Mouse (Mus musculus) layer of hippocampus, postnatal 10 days (tissue): ENCODE data around the gene Smc4. TPM values are rescaled to one million over a fixed set of nuclear protein-coding genes. Genes with fewer than 3 reads are reported as not detected.
A peak's percentile ranks its signal among the peaks of the same experiment; 100 is the strongest.

Experiments
- DNase-seq, 2 experiments: peaks; one replicate each; pipeline ENCODE4 v3.0.0; 2021; ENCODE audit warnings: low spot score in 2 of 2
- long read RNA-seq: library from polyadenylated mRNA; stranded (forward); transcript quantifications from one replicate; pipeline ENCODE4 v2.0.0, GENCODE M21; 2023
- total RNA-seq, 2 experiments: library from RNA; stranded (reverse); gene quantifications; 2 replicates each; pipeline ENCODE4 v1.2.3; 2021

Smc4 gene
- total RNA-seq = 10 to 100 TPM; 14.7 to 15.5 TPM
- long read RNA-seq, full-length matches to known transcripts = 5 of 10 reads
- long read RNA-seq, partial matches to known transcripts = 3 of 10 reads
- long read RNA-seq, other reads (novel, unspliced or antisense) = 2 of 10 reads

- DNase-seq = peak; percentile 94 to 95
Observed at GRCm38 (mm10) chr3:69004437-69005337, at the start of gene Smc4, which contains the start of gene Ift80. TSS of gene Smc4 (plus strand) at chr3:69004738. TSS of gene Ift80 (minus strand) at chr3:69004570.

- no peak for DNase-seq
Observed at GRCm38 (mm10) chr3:68956454-68956853, 48.1 kb upstream of the Smc4 start.

- no peak for DNase-seq
Observed at GRCm38 (mm10) chr3:68957413-68957812, 47.1 kb upstream of the Smc4 start.

DNA sequence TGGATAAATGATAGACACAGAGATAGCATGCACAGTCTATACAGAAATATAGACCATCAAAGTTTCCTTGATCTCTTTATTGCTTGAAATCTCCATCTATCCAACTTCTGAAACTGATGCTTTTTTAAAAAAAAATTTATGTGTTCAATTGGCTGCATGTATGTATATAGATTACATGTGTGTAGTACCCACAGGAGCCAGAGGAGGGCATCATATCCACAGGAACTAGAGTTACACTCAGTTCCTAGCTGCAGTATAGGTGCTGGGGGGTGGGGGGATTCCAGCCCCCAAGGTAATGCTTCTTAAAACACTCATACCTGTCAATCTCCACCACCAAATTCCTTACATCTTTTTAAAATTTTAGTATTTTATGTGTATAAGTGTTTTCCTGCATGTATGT, 39.9 kb upstream of the Smc4 start:
- DNase-seq = no peak

- DNase-seq = no peak
Observed at GRCm38 (mm10) chr3:68966527-68967285, 37.8 kb upstream of the Smc4 start.

DNA sequence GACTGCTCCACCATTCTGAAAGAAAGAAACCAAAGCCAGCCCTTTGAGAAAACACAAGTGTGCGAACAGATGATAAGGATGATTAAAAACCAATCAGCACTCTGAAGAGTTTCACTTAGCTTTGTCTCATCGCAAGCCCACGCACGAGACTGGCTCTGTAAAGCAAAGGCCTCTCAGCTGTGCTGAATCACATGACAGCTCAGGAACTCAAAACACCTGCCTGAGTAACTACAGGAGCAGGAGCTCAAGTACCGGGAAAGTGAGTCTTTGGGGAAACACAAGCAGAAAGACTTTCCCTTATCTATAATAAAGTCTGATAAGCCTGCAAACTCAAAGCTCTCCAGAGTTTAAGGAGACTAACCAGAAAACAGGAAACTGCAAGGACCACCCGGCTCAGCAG, 37.1 kb upstream of the Smc4 start:
- DNase-seq = no peak

- DNase-seq = no peak
Observed at GRCm38 (mm10) chr3:68969091-68969590, 35.4 kb upstream of the Smc4 start.

GRCm38 (mm10) chr3:68973574-68973973, 31.0 kb upstream of the Smc4 start:
- no peak for DNase-seq

DNA sequence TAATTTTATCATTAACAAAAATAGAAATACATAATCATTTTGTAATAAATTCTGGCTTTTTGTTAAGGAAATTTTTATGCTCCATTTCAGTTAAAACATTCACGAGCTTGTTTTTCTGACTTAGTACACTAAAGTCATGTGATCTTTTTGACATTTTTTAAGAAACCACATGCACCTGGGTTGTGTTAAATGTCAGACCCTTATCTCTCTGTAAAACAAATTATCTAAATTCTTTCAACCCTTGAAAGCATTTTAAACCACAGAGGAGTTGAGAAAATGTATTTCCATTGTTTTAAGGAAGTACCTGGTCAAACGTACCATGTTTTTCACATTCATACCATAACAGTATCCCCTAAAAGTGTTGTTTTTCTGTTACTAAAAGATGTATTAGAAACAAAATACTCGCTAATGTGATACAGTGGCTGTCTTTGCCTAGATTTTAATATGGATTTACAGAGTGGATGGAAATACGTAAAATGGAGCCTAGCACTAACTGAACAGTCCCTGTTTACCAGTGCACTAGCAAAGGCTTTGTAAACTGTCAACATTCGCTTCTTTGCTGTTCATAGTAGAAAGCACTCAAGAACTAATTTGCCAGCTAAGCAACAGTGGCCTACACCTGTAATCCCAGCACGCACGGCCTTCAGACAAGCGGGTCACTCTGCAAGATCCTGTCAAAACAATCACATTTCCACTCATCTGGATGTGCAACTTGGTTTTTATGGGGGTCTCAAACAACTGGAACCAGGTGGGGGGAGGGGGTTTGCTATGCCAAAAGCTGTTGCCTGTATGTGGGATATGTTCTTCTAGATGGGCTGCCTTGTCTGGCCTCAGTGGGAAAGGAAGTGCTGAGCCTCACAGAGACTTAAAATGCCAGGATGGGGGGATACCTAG, 29.7 kb upstream of the Smc4 start:
- DNase-seq = no peak

GRCm38 (mm10) chr3:68975533-68976490, 28.7 kb upstream of the Smc4 start:
- DNase-seq = no peak

DNA sequence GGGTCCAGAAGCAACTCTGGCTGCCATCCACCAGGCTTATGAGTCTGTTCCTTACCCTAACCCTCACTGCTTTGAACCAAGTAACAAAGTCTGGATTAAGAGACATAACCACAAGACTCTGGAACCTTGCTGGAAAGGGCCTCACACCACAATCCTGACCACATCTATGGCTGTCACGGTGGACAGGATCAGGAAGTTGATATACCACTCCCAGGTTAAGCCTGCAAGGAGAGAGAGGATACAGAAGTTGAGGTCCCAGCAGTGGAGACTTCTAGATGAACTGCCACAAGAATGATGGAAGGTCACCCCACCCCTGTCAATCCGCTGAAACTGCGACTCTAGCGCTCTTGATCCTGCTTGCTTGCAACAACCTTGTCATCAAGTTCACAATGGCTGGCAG, 26.8 kb upstream of the Smc4 start:
- no peak for DNase-seq

- no peak for DNase-seq
Observed at GRCm38 (mm10) chr3:68979187-68979586, 25.4 kb upstream of the Smc4 start.

- no peak for DNase-seq
Observed at GRCm38 (mm10) chr3:68980898-68981297, 23.6 kb upstream of the Smc4 start.

GRCm38 (mm10) chr3:68986550-68986949, 18.0 kb upstream of the Smc4 start:
- DNase-seq = no peak

DNA sequence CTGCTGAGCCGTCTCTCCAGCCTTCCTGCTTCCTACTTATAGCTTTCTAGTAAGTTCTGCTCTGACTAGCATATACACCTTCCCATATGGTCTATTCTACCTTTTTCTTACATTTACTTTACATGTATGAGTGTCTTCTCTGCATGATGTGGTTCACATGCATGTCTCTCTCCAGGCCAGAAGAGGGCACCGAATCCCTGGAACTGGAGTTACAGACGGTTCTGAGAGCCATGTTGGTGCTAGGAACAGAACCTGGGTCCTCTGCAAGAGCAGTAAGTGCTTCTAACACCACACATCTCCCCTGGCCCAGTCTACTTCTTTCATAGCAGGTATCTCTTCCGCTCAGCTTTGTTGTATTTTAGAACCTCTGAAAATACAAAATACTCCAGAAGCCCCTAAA, 1.8 kb upstream of the Smc4 start:
- DNase-seq = no peak

- DNase-seq = no peak
Observed at GRCm38 (mm10) chr3:69004055-69004436, 492 bp upstream of the Smc4 start.

DNA sequence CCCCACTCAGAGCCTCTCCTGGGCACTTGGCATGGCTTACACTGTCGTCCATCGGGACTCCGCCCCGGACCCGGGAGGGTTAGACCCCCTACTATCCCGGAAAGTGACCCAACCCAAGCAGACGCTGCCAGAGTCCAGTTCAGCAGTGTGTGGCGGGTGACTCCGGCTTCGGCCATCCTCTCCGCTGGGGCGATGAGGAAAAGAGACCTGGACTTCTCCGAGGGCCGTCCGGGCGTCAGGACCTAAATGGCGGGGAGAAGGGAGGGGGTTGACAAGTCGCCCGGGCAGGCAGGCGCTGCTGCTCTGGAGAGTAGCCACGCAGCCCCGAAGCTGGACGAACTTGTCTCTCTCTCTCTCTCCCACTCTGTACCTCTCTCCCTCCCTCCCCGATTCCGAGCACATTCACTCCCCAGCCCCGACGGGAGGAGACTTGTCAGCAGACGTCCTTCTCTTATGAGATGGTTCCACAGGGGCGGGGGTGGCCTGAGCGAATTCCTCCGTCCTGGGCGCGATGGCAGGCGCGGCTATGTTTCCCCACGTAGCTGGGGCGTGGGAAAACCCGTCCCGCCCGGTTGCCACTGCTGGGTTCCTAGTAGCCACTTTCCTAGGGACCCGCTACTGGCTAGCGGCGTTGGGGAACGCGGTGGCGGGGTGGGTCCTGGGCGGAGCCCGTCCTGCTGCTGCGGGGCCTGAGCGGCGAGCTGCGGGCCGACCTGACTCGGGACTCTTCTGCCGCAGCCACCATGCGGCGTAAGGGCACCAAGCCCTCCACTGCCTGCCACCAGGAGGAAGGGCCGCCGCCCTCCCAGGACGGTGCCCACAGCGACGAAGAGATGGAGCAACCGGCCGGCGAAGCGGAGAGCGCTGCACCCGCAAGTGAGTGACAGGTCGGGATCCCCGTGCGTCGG, 1.1 kb downstream of the Smc4 start:
- DNase-seq = peak; percentile 55 to 56

DNA sequence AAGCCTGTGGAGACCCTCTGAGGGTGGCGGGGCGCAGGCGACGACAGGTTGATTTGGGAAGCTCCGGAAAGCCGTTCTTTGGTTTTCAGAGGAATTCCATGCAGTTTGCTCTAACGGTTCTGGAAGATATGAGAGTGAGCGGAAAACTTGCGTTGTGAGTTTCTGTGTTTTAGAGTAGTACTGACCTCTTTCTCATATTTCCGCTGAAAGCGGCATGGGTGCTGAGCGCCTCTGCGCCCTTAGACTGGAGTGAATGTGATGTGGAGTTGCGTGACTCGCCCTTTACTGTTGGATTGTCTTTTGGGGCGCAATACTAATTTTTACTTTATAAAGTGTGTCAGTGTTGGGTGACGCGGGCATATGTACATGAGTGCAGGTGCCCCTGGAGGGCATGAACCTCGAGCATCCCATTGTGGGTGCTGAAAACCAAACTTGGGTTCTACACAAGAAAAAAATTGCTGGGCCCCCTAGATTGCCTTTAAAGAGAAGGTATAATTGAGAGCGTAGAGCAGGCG, 1.8 kb downstream of the Smc4 start:
- no peak for DNase-seq
